Mouse (Mus musculus) kidney, adult 11 months (tissue): Measurements from ENCODE around the gene Ptpn1.

Source experiments
- DNase-seq: peaks from one replicate; pipeline ENCODE4 v3.0.0; 2022

Ptpn1 gene

GRCm38 (mm10) chr2:168023763-168024402 lies 92.0 kb downstream of the Ptpn1 start:
- DNase-seq, result no peak

- no peak for DNase-seq
These were observed 93.3 kb downstream of the Ptpn1 start for GRCm38 (mm10) chr2:168025174-168025573.

- DNase-seq, result no peak
These were observed 94.0 kb downstream of the Ptpn1 start for GRCm38 (mm10) chr2:168025882-168026281.

GRCm38 (mm10) chr2:168026467-168026866 lies 94.6 kb downstream of the Ptpn1 start:
- no peak for DNase-seq

- DNase-seq, result no peak
These were observed 96.5 kb downstream of the Ptpn1 start for GRCm38 (mm10) chr2:168028376-168028775.
